Mouse (Mus musculus): ENCODE data around the gene Hdac11. TPM values are rescaled to one million over a fixed set of nuclear protein-coding genes. Genes with fewer than 3 reads are reported as not detected.
A peak's percentile ranks its signal among the peaks of the same experiment; 100 is the strongest.

Hdac11 gene
- total and polyA plus RNA-seq, 3 experiments, result 0.54 to 1.4 (median 1.4) TPM

GRCm38 (mm10) chr6:91185502-91185901 lies 29.0 kb downstream of the Hdac11 start:
- Histone ChIP-seq H3K36me3 (replicated peaks) (no peaks in the 10 kb centered on the region), H3K4me3 (ENCODE audit: low read depth, low read length) (no peak overlapping the region), H3K27me3 (ENCODE audit: insufficient read depth, low read length) (peaks cover 2% of the 10 kb centered on the region; the same call in 1 of the 2 replicates), H3K4me1 (ENCODE audit: insufficient read depth, low read depth, low read length) (no peaks in the 10 kb centered on the region), H3K9me3 (replicated peaks) (no peaks in the 10 kb centered on the region)
- TF ChIP-seq GATA2 (IDR thresholded peaks at IDR 0.05; ENCODE audit: borderline replicate concordance, low read depth, low read length) (no peak), GATA1 (IDR thresholded peaks at IDR 0.05; ENCODE audit: borderline replicate concordance, low read length) (no peak), TAL1 (conservative IDR thresholded peaks at IDR 0.05; ENCODE audit: low read depth, low read length) (no peak), POLR2AphosphoS5 (IDR thresholded peaks at IDR 0.05; ENCODE audit: insufficient replicate concordance, low read depth, low read length) (no peak)
- no peak for DNase-seq (ENCODE audit: low spot score)
- no peak for ATAC-seq (ENCODE audit: extremely low read depth, insufficient number of reproducible peaks, low FRiP score, poor library complexity, severe bottlenecking)

- H3K36me3 ChIP-seq (replicated peaks), result no peaks in the 10 kb centered on the region
- H3K27me3 ChIP-seq (ENCODE audit: insufficient read depth, low read length), result peaks cover 5% of the 10 kb centered on the region; the same call in 1 of the 2 replicates
- no peaks in the 10 kb centered on the region for H3K4me1 ChIP-seq (ENCODE audit: insufficient read depth, low read depth, low read length)
- no peak for TF ChIP-seq GATA2 (IDR thresholded peaks at IDR 0.05; ENCODE audit: borderline replicate concordance, low read depth, low read length)
- peak; percentile 91 for TF ChIP-seq CTCF (IDR thresholded peaks at IDR 0.05; ENCODE audit: low read depth, low read length)
- no peaks in the 10 kb centered on the region for H3K9me3 ChIP-seq (replicated peaks)
- ATAC-seq (ENCODE audit: extremely low read depth, insufficient number of reproducible peaks, low FRiP score, poor library complexity, severe bottlenecking), result no peak
- H3K4me3 ChIP-seq (ENCODE audit: low read depth, low read length), result no peak overlapping the region
- DNase-seq (ENCODE audit: low spot score), result peak; percentile 61
These were observed 29.9 kb downstream of the Hdac11 start for GRCm38 (mm10) chr6:91186161-91186931.

GRCm38 (mm10) chr6:91186934-91187333 lies 30.5 kb downstream of the Hdac11 start:
- no peak for TF ChIP-seq GATA1 (IDR thresholded peaks at IDR 0.05; ENCODE audit: borderline replicate concordance, low read length)
- TF ChIP-seq POLR2AphosphoS5 (IDR thresholded peaks at IDR 0.05; ENCODE audit: insufficient replicate concordance, low read depth, low read length), result no peak
- no peak for TF ChIP-seq CTCF (IDR thresholded peaks at IDR 0.05; ENCODE audit: low read depth, low read length)
- no peak for TF ChIP-seq TAL1 (conservative IDR thresholded peaks at IDR 0.05; ENCODE audit: low read depth, low read length)
- no peak for TF ChIP-seq GATA2 (IDR thresholded peaks at IDR 0.05; ENCODE audit: borderline replicate concordance, low read depth, low read length)
- H3K4me1 ChIP-seq (ENCODE audit: insufficient read depth, low read depth, low read length), result no peaks in the 10 kb centered on the region
- no peak for DNase-seq (ENCODE audit: low spot score)
- peaks cover 7% of the 10 kb centered on the region; the same call in 1 of the 2 replicates for H3K27me3 ChIP-seq (ENCODE audit: insufficient read depth, low read length)
- H3K36me3 ChIP-seq (replicated peaks), result no peaks in the 10 kb centered on the region
- H3K9me3 ChIP-seq (replicated peaks), result no peaks in the 10 kb centered on the region
- no peak overlapping the region for H3K4me3 ChIP-seq (ENCODE audit: low read depth, low read length)
- no peak for ATAC-seq (ENCODE audit: extremely low read depth, insufficient number of reproducible peaks, low FRiP score, poor library complexity, severe bottlenecking)

GRCm38 (mm10) chr6:91187871-91188270 lies 31.4 kb downstream of the Hdac11 start:
- H3K4me3 ChIP-seq (ENCODE audit: low read depth, low read length), result no peak overlapping the region
- no peak for TF ChIP-seq POLR2AphosphoS5 (IDR thresholded peaks at IDR 0.05; ENCODE audit: insufficient replicate concordance, low read depth, low read length)
- no peak for TF ChIP-seq GATA1 (IDR thresholded peaks at IDR 0.05; ENCODE audit: borderline replicate concordance, low read length)
- no peak for TF ChIP-seq CTCF (IDR thresholded peaks at IDR 0.05; ENCODE audit: low read depth, low read length)
- no peak for TF ChIP-seq TAL1 (conservative IDR thresholded peaks at IDR 0.05; ENCODE audit: low read depth, low read length)
- TF ChIP-seq GATA2 (IDR thresholded peaks at IDR 0.05; ENCODE audit: borderline replicate concordance, low read depth, low read length), result no peak
- ATAC-seq (ENCODE audit: extremely low read depth, insufficient number of reproducible peaks, low FRiP score, poor library complexity, severe bottlenecking), result no peak
- no peaks in the 10 kb centered on the region for H3K36me3 ChIP-seq (replicated peaks)
- no peaks in the 10 kb centered on the region for H3K4me1 ChIP-seq (ENCODE audit: insufficient read depth, low read depth, low read length)
- no peak for DNase-seq (ENCODE audit: low spot score)
- H3K27me3 ChIP-seq (ENCODE audit: insufficient read depth, low read length), result peaks cover 7% of the 10 kb centered on the region; the same call in 1 of the 2 replicates
- no peaks in the 10 kb centered on the region for H3K9me3 ChIP-seq (replicated peaks)

GRCm38 (mm10) chr6:91189971-91190370 lies 33.5 kb downstream of the Hdac11 start:
- Histone ChIP-seq H3K27me3 (ENCODE audit: insufficient read depth, low read length) (peaks cover 5% of the 10 kb centered on the region; the same call in 1 of the 2 replicates), H3K36me3 (replicated peaks) (no peaks in the 10 kb centered on the region), H3K4me3 (ENCODE audit: low read depth, low read length) (no peak overlapping the region), H3K9me3 (replicated peaks) (no peaks in the 10 kb centered on the region), H3K4me1 (ENCODE audit: insufficient read depth, low read depth, low read length) (no peaks in the 10 kb centered on the region)
- TF ChIP-seq TAL1 (conservative IDR thresholded peaks at IDR 0.05; ENCODE audit: low read depth, low read length), result no peak
- no peak for TF ChIP-seq CTCF (IDR thresholded peaks at IDR 0.05; ENCODE audit: low read depth, low read length)
- TF ChIP-seq POLR2AphosphoS5 (IDR thresholded peaks at IDR 0.05; ENCODE audit: insufficient replicate concordance, low read depth, low read length), result no peak
- no peak for TF ChIP-seq GATA1 (IDR thresholded peaks at IDR 0.05; ENCODE audit: borderline replicate concordance, low read length)
- no peak for TF ChIP-seq GATA2 (IDR thresholded peaks at IDR 0.05; ENCODE audit: borderline replicate concordance, low read depth, low read length)
- DNase-seq (ENCODE audit: low spot score) (no peak), ATAC-seq (ENCODE audit: extremely low read depth, insufficient number of reproducible peaks, low FRiP score, poor library complexity, severe bottlenecking) (no peak)

GRCm38 (mm10) chr6:91191465-91191864 lies 35.0 kb downstream of the Hdac11 start:
- no peak overlapping the region for H3K4me3 ChIP-seq (ENCODE audit: low read depth, low read length)
- H3K27me3 ChIP-seq (ENCODE audit: insufficient read depth, low read length), result peaks cover 8% of the 10 kb centered on the region; the same call in 1 of the 2 replicates
- ATAC-seq (ENCODE audit: extremely low read depth, insufficient number of reproducible peaks, low FRiP score, poor library complexity, severe bottlenecking) (no peak), DNase-seq (ENCODE audit: low spot score) (no peak)
- H3K4me1 ChIP-seq (ENCODE audit: insufficient read depth, low read depth, low read length), result no peaks in the 10 kb centered on the region
- TF ChIP-seq CTCF (IDR thresholded peaks at IDR 0.05; ENCODE audit: low read depth, low read length) (no peak), GATA2 (IDR thresholded peaks at IDR 0.05; ENCODE audit: borderline replicate concordance, low read depth, low read length) (no peak), POLR2AphosphoS5 (IDR thresholded peaks at IDR 0.05; ENCODE audit: insufficient replicate concordance, low read depth, low read length) (no peak), TAL1 (conservative IDR thresholded peaks at IDR 0.05; ENCODE audit: low read depth, low read length) (no peak), GATA1 (IDR thresholded peaks at IDR 0.05; ENCODE audit: borderline replicate concordance, low read length) (no peak)
- no peaks in the 10 kb centered on the region for H3K36me3 ChIP-seq (replicated peaks)
- H3K9me3 ChIP-seq (replicated peaks), result no peaks in the 10 kb centered on the region
